Mouse (Mus musculus) embryonic facial prominence, embryonic 10.5 days (tissue): Measurements from ENCODE around the gene Syvn1. TPM values are rescaled to one million over a fixed set of nuclear protein-coding genes. Genes with fewer than 3 reads are reported as not detected.

Source experiments
- DNase-seq: peaks from one replicate; pipeline ENCODE4 v3.0.0-alpha.2; 2017; ENCODE audit warnings: low spot score
- H3K27ac ChIP-seq: fragments of 300-500 bp; sonication (generic); replicated peaks from 2 replicates; pipeline ENCODE4 v1.5.1; 2016; ENCODE audit warnings: mild to moderate bottlenecking
- H3K27me3 ChIP-seq: fragments of 300-500 bp; sonication (generic); replicated peaks from 2 replicates; pipeline ENCODE4 v1.6.1; 2016; ENCODE audit warnings: low read depth, mild to moderate bottlenecking; ENCODE audit not compliant: poor library complexity, severe bottlenecking
- H3K36me3 ChIP-seq: fragments of 300-500 bp; sonication (generic); replicated peaks from 2 replicates; pipeline ENCODE4 v1.6.1; 2016; ENCODE audit warnings: mild to moderate bottlenecking, moderate library complexity
- H3K4me1 ChIP-seq: fragments of 300-500 bp; sonication (generic); 2 replicates; pipeline ENCODE4 v1.6.1; 2016
- H3K4me3 ChIP-seq: fragments of 300-500 bp; sonication (generic); 2 replicates; pipeline ENCODE4 v1.5.1; 2016; ENCODE audit warnings: mild to moderate bottlenecking, moderate library complexity
- H3K9me3 ChIP-seq: fragments of 300-500 bp; sonication (generic); 2 replicates; pipeline ENCODE4 v1.6.1; 2016; ENCODE audit warnings: mild to moderate bottlenecking
- WGBS: fragments of 180-500 bp; shearing (Covaris S2); methylation state at CpG from one replicate; pipeline ENCODE4 v1.1.7; 2016; 5-methylcytosine and 5-hydroxymethylcytosine counted together
- polyA plus RNA-seq: library from polyadenylated mRNA; unstranded; fragments of >200 nt; fragmentation: Nextera tagmentation; extraction: Ambion mirVana; gene quantifications from 2 replicates; pipeline ENCODE4 v1.2.1, GENCODE M21; 2016

Gene Syvn1
- polyA plus RNA-seq, 1 experiment from 2014 or later, result 34.5 TPM

- peaks cover 28% of the 10 kb centered on the region for H3K36me3 ChIP-seq
- H3K4me1 ChIP-seq, result peaks cover 26% of the 10 kb centered on the region
- no peaks in the 10 kb centered on the region for H3K27me3 ChIP-seq
- peak overlapping the region; percentile 82 for H3K4me3 ChIP-seq
- no peak for DNase-seq
- 24% methylated on average over 20 of the region's 20 CpGs for WGBS
- peak overlapping the region; percentile 99 for H3K27ac ChIP-seq
- no peaks in the 10 kb centered on the region for H3K9me3 ChIP-seq
Measured at GRCm38 (mm10) chr19:6045366-6046293, 746 bp upstream of the Syvn1 start.

GRCm38 (mm10) chr19:6047154-6047898 is 950 bp downstream of the Syvn1 start:
- WGBS, result 2% methylated on average over 44 of the region's 44 CpGs
- Histone ChIP-seq H3K4me3 (peak overlapping the region; percentile 82), H3K27ac (peak overlapping the region; percentile 99), H3K4me1 (peaks cover 26% of the 10 kb centered on the region), H3K27me3 (no peaks in the 10 kb centered on the region), H3K9me3 (no peaks in the 10 kb centered on the region), H3K36me3 (peaks cover 45% of the 10 kb centered on the region)
- no peak for DNase-seq

- H3K4me1 ChIP-seq, result peaks cover 26% of the 10 kb centered on the region
- H3K27me3 ChIP-seq, result no peaks in the 10 kb centered on the region
- WGBS, result 90% methylated on average over 8 of the region's 8 CpGs
- H3K9me3 ChIP-seq, result no peaks in the 10 kb centered on the region
- peaks cover 50% of the 10 kb centered on the region for H3K36me3 ChIP-seq
- no peak for DNase-seq
- H3K4me3 ChIP-seq, result peak overlapping the region; percentile 82
- H3K27ac ChIP-seq, result no peak overlapping the region; the same call in 1 of the 2 replicates
Measured at GRCm38 (mm10) chr19:6047899-6048166, 1.5 kb downstream of the Syvn1 start.

GRCm38 (mm10) chr19:6048681-6049410 is 2.5 kb downstream of the Syvn1 start:
- no peak for DNase-seq
- 87% methylated on average over 11 of the region's 11 CpGs for WGBS
- Histone ChIP-seq H3K4me3 (peak overlapping the region; percentile 82; the same call in 1 of the 2 replicates), H3K27ac (no peak overlapping the region), H3K4me1 (peaks cover 26% of the 10 kb centered on the region), H3K27me3 (no peaks in the 10 kb centered on the region), H3K9me3 (no peaks in the 10 kb centered on the region), H3K36me3 (peaks cover 60% of the 10 kb centered on the region)

- H3K4me3 ChIP-seq, result no peak overlapping the region
- peaks cover 24% of the 10 kb centered on the region for H3K4me1 ChIP-seq
- H3K9me3 ChIP-seq, result no peaks in the 10 kb centered on the region
- H3K36me3 ChIP-seq, result peaks cover 85% of the 10 kb centered on the region
- no peaks in the 10 kb centered on the region for H3K27me3 ChIP-seq
- WGBS, result 91% methylated on average over 7 of the region's 7 CpGs
- no peak for DNase-seq
- no peak overlapping the region for H3K27ac ChIP-seq
Measured at GRCm38 (mm10) chr19:6052516-6052915, 6.1 kb downstream of the Syvn1 start.

- DNase-seq, result no peak
- 86% methylated on average over 5 of the region's 5 CpGs for WGBS
- Histone ChIP-seq H3K36me3 (peaks cover 79% of the 10 kb centered on the region), H3K9me3 (no peaks in the 10 kb centered on the region), H3K27me3 (no peaks in the 10 kb centered on the region), H3K4me3 (no peak overlapping the region), H3K4me1 (peaks cover 20% of the 10 kb centered on the region), H3K27ac (no peak overlapping the region)
Measured at GRCm38 (mm10) chr19:6054296-6054695, 7.9 kb downstream of the Syvn1 start.

GRCm38 (mm10) chr19:6056696-6057095 is 10.3 kb downstream of the Syvn1 start:
- H3K4me1 ChIP-seq, result peaks cover 29% of the 10 kb centered on the region
- peaks cover 65% of the 10 kb centered on the region for H3K36me3 ChIP-seq
- 70% methylated on average over 4 of the region's 4 CpGs for WGBS
- DNase-seq, result no peak
- no peaks in the 10 kb centered on the region for H3K9me3 ChIP-seq
- H3K4me3 ChIP-seq, result peak overlapping the region; percentile 70
- H3K27ac ChIP-seq, result no peak overlapping the region
- no peaks in the 10 kb centered on the region for H3K27me3 ChIP-seq

- under 1% methylated on average over 63 of the region's 63 CpGs for WGBS
Measured at GRCm38 (mm10) chr19:6057313-6058096, 11.1 kb downstream of the Syvn1 start, which contains the start of the genes Mrpl49 and Fau. TSS of gene Mrpl49 (minus strand) at chr19:6057785. TSS of gene Fau (plus strand) at chr19:6057844.

GRCm38 (mm10) chr19:6058513-6058912 is 12.1 kb downstream of the Syvn1 start:
- H3K9me3 ChIP-seq, result no peaks in the 10 kb centered on the region
- H3K27ac ChIP-seq, result peak overlapping the region; percentile 90
- 36% methylated on average over 5 of the region's 5 CpGs for WGBS
- no peaks in the 10 kb centered on the region for H3K27me3 ChIP-seq
- no peak for DNase-seq
- H3K4me1 ChIP-seq, result peaks cover 45% of the 10 kb centered on the region
- peak overlapping the region; percentile 70 for H3K4me3 ChIP-seq
- H3K36me3 ChIP-seq, result peaks cover 61% of the 10 kb centered on the region

More at GRCm38 (mm10) chr19:6057313-6058096, 11.1 kb downstream of the Syvn1 start, which contains the start of the genes Mrpl49 and Fau:
- peak; percentile 99 for DNase-seq
- H3K9me3 ChIP-seq, result no peaks in the 10 kb centered on the region
- H3K4me3 ChIP-seq, result peak within 1 kb of the TSS; percentile 70
- H3K27me3 ChIP-seq, result no peaks in the 10 kb centered on the region
- peaks cover 61% of the 10 kb centered on the region for H3K36me3 ChIP-seq
- peaks cover 37% of the 10 kb centered on the region for H3K4me1 ChIP-seq
- H3K27ac ChIP-seq, result peak within 1 kb of the TSS; percentile 90

- Histone ChIP-seq H3K4me1 (peaks cover 45% of the 10 kb centered on the region), H3K27me3 (no peaks in the 10 kb centered on the region), H3K36me3 (peaks cover 61% of the 10 kb centered on the region), H3K9me3 (no peaks in the 10 kb centered on the region), H3K27ac (no peak overlapping the region), H3K4me3 (peak overlapping the region; percentile 70)
- DNase-seq, result no peak
- 86% methylated on average over 5 of the region's 5 CpGs for WGBS
Measured at GRCm38 (mm10) chr19:6058966-6059365, 12.6 kb downstream of the Syvn1 start.

GRCm38 (mm10) chr19:6061021-6061533 is 14.7 kb downstream of the Syvn1 start, which contains the start of gene Znhit2:
TSS of gene Znhit2 (plus strand) at chr19:6061192.
- under 1% methylated on average over 58 of the region's 58 CpGs for WGBS
- Histone ChIP-seq H3K36me3 (peaks cover 41% of the 10 kb centered on the region), H3K9me3 (no peaks in the 10 kb centered on the region), H3K4me1 (peaks cover 45% of the 10 kb centered on the region), H3K4me3 (peak within 1 kb of the TSS; percentile 94), H3K27me3 (no peaks in the 10 kb centered on the region), H3K27ac (peak within 1 kb of the TSS; percentile 94)
- DNase-seq, result peak; percentile 93
